Mouse (Mus musculus): ENCODE measurements around the gene Elk1. TPM values are rescaled to one million over a fixed set of nuclear protein-coding genes. Genes with fewer than 3 reads are reported as not detected.

Elk1 gene
- 14.2 and 16.2 TPM in 2 replicates for polyA plus RNA-seq (2015; fragmentation: Nextera tagmentation; extraction: Ambion mirVana)

DNA sequence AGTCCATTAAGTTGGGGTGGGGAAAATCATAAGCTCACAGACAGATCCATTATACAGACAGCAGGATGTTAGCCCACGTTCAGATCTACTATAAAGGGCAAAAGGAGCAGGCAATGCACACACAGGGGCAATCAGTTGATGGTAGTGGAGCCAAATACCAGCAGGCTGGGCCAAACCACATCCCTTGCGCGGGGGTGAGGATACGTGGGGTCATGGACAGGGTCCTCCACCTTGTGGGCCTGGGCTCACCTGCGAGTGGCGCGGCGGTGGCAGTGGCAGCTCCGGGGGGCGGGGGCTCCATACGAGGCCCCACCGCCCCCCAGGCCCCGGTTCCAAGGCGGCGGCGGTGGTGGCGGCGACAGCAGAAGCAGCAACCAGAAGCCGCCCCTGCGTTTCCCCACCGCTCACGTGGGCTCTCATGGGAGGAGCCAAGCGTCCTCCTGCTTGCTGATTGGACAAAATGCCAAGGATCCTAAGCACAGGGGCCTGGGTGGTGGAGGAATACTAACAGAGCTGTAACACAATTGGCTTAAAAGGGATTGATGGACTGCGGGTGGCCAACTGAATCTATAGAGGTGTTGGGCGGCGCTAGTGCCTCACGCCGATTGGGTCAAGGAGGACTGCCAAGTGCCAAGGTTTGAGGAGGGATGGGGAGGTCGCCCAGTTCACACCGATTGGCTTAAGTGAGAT lies at the start of gene Elk1:
TSS of gene Elk1 (minus strand) at position 418 of the 690 bp plus-strand sequence.
- H3K9ac ChIP-seq: peak within 1 kb of the TSS; percentile 66
- 14% methylated on average over 30 of the region's 30 CpGs for WGBS

DNA sequence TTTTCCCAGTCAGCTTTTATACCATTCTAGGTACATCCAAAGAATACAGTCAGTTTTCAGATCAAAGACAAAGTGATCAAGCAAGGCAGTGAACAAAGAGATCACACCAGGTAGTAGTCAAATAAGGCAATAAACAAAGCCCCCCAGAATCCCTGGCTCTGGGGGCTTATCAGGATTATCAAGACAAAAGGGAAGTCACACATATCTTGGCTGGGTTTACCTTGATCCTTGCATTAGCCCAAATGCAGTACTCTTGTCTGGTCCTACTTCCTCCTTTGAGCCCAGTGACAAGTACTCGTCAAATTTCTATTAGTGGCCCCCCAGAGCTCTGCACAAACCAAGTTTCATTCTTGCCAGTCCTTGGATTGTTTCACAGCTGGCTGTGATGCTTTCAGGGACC lies 30.5 kb upstream of the Elk1 start:
- Histone ChIP-seq H3K4me1 (no peaks in the 10 kb centered on the region), H3K36me3 (peaks cover 1% of the 10 kb centered on the region; the same call in 1 of the 2 replicates), H3K27me3 (no peaks in the 10 kb centered on the region), H3K4me3 (replicated peaks) (no peak overlapping the region), H3K9me3 (replicated peaks) (no peaks in the 10 kb centered on the region), H3K9ac (no peak overlapping the region), H3K4me2 (no peak overlapping the region), H3K27ac (no peak overlapping the region)
- no peak for ATAC-seq (replicated peaks; ENCODE audit: low FRiP score)
- WGBS: 55% methylated on average over 1 of the region's 1 CpGs

More for the DNA sequence above, at the start of gene Elk1:
- H3K4me2 ChIP-seq: peak within 1 kb of the TSS; percentile 57
- peak; percentile 98 for ATAC-seq (replicated peaks; ENCODE audit: low FRiP score)
- no peaks in the 10 kb centered on the region for H3K9me3 ChIP-seq (replicated peaks)
- H3K27ac ChIP-seq: peak within 1 kb of the TSS; percentile 73
- no peaks in the 10 kb centered on the region for H3K27me3 ChIP-seq
- H3K4me1 ChIP-seq: peaks cover 5% of the 10 kb centered on the region; the same call in 1 of the 2 replicates
- H3K36me3 ChIP-seq: no peaks in the 10 kb centered on the region
- H3K4me3 ChIP-seq (replicated peaks): peak within 1 kb of the TSS; percentile 70

DNA sequence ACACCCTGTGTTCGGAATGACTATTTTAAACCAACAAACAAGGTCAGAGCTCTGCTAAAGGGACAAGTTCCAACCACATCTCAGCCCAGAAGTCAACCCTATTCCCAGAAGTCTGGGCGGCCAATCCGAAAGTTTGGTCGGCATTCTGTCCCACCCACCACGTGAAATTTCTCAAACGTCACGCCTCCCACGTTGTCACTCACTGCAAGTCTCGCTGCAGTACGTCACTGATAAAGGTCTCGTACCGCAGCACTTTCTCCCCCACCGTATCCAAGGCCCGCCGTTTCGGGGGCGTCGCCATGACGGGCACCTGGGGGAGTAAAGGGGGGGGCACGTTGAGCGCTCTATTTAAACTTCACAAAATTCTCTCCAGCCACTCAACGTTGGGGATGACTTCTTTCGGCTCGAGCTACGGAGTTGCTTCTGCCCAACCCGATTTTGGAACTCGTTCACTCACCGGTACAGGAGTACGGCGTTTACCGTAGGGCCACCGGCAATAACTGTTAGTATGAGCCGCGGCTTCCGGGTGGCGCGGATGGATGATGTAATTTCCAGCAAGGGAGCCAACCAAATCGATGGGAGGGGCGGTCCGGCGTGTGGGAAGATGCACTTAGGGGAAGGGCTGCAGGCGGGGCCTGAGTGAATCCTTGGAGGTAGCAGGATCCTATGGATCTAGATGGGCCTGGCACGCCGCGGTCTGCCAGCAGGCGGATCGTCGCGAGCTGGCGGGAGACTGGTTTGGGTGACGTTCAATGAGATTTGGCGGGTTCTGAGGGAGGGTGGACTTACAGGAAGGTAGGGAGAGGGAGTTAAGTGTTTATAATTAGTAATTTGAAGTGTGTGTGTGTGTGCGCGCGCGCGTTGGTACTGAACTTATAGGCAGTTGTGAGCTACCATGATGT lies 11.3 kb upstream of the Elk1 start, which contains the start of gene Uxt:
TSS of gene Uxt (minus strand) at position 541 of the 902 bp plus-strand sequence.
- Histone ChIP-seq H3K4me1 (peaks cover 3% of the 10 kb centered on the region; the same call in 1 of the 2 replicates), H3K27ac (peak within 1 kb of the TSS; percentile 85), H3K9ac (peak within 1 kb of the TSS; percentile 48), H3K4me3 (replicated peaks) (peak within 1 kb of the TSS; percentile 60), H3K9me3 (replicated peaks) (no peaks in the 10 kb centered on the region), H3K36me3 (peaks cover 9% of the 10 kb centered on the region; the same call in 1 of the 2 replicates), H3K27me3 (no peaks in the 10 kb centered on the region), H3K4me2 (peak within 1 kb of the TSS; percentile 53)
- WGBS: 20% methylated on average over 57 of the region's 57 CpGs
- peak; percentile 99 for ATAC-seq (replicated peaks; ENCODE audit: low FRiP score)

DNA sequence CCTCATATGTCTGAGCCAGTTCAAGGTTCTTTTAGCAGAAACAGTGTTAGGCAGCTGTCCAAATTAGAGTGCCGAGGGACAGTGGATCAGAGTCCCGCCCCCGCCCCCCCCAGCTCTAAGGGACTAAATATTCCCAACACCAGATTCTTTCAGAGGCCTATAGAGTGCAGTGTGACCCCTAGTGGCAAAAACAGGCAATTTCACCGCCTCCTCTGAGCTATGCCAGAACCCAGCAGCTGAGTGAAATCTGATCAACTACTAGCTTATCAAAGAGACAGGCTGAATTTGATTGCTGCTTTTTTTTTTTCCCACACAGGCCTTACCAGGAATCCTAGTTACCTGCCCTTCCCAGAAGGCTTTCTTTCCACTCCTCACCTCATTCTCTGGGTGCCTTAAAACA lies 4.4 kb downstream of the Elk1 start:
- no peaks in the 10 kb centered on the region for H3K9me3 ChIP-seq (replicated peaks)
- WGBS: 22% methylated on average over 4 of the region's 4 CpGs
- H3K27me3 ChIP-seq: no peaks in the 10 kb centered on the region
- no peak overlapping the region for H3K4me3 ChIP-seq (replicated peaks)
- H3K36me3 ChIP-seq: 0 out of 2 replicates have a peak, but pooled peaks cover 6% of the 10 kb centered on the region
- H3K4me2 ChIP-seq: no peak overlapping the region
- peaks cover 2% of the 10 kb centered on the region; the same call in 1 of the 2 replicates for H3K4me1 ChIP-seq
- no peak for ATAC-seq (replicated peaks; ENCODE audit: low FRiP score)
- H3K9ac ChIP-seq: no peak overlapping the region
- H3K27ac ChIP-seq: no peak overlapping the region

DNA sequence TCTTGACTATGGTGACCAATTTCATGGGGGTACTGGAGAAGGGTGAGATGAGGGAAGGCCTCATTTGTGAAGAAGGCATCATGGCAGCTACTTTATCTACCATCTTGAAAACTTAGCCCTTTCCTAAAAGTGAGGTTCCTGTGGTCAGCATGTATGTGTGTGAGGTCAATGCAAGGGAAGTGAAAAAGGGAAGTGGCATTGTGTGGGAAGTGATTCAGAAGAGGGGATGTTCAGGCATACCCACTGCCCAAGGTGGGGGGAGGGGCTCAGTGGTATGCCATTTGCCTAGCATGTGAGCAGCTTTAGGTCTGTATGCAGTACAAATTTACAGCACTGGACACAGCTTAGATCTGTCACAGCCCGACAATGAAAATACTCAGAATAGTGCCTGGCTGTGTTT lies 18.4 kb downstream of the Elk1 start:
- H3K9me3 ChIP-seq (replicated peaks): no peaks in the 10 kb centered on the region

DNA sequence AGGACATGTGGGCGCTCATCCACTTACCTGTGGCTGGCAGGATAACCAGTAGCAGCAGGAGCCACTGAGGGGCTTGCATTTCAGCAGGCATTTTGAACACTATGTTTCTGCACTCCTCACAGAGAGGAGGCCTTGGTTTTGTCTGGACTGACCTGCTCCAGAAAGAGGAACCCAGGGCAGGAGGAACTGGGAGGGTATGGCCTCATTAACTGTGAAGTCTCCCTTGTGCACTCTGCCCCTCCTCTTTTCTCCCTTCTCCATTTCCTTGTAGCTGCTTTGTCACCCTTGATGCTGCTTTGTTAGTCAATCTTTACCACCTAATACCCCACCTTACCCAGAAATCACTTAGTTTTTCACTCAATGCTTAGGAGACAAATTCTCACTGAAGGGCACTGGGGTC lies 19.0 kb downstream of the Elk1 start, which contains the start of gene Cfp:
TSS of gene Cfp (minus strand) at position 192 of the 400 bp plus-strand sequence.
- Histone ChIP-seq H3K4me3 (replicated peaks) (no peak within 1 kb of the TSS), H3K4me1 (no peaks in the 10 kb centered on the region), H3K27ac (no peak within 1 kb of the TSS), H3K9ac (no peak within 1 kb of the TSS), H3K27me3 (no peaks in the 10 kb centered on the region), H3K9me3 (replicated peaks) (no peaks in the 10 kb centered on the region), H3K36me3 (peaks cover 34% of the 10 kb centered on the region; the same call in 1 of the 2 replicates), H3K4me2 (no peak within 1 kb of the TSS)
- WGBS: 89% methylated on average over 1 of the region's 1 CpGs
- no peak for ATAC-seq (replicated peaks; ENCODE audit: low FRiP score)

More for the DNA sequence above, 18.4 kb downstream of the Elk1 start:
- no peak for ATAC-seq (replicated peaks; ENCODE audit: low FRiP score)
- Histone ChIP-seq H3K27ac (no peak overlapping the region), H3K36me3 (peaks cover 40% of the 10 kb centered on the region), H3K4me3 (replicated peaks) (no peak overlapping the region), H3K9ac (no peak overlapping the region), H3K27me3 (no peaks in the 10 kb centered on the region), H3K4me2 (no peak overlapping the region), H3K4me1 (no peaks in the 10 kb centered on the region)
- 84% methylated on average over 1 of the region's 1 CpGs for WGBS

DNA sequence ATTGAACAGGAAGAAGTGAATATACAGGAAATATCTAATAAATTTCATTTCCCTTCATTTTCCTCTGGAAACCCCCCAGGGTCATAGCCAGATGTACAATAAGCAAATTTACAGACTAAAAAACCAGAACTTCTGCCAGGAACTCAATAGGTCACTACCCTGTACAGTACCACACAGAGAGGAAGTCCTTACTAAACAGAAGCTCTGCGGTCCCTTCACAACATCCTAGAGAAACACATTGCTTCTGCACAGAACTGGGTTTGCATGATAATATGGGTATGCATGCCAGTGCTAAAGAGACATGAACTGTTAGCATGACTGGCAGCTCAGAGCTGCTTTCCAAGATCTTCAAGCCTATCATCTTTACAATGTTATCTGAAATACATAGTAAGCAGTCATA lies 20.5 kb downstream of the Elk1 start:
- Histone ChIP-seq H3K4me3 (replicated peaks) (no peak overlapping the region), H3K27me3 (no peaks in the 10 kb centered on the region), H3K9ac (no peak overlapping the region), H3K36me3 (peaks cover 22% of the 10 kb centered on the region; the same call in 1 of the 2 replicates), H3K9me3 (replicated peaks) (no peaks in the 10 kb centered on the region), H3K4me1 (no peaks in the 10 kb centered on the region), H3K27ac (no peak overlapping the region), H3K4me2 (no peak overlapping the region)
- 92% methylated on average over 1 of the region's 1 CpGs for WGBS
- ATAC-seq (replicated peaks; ENCODE audit: low FRiP score): no peak

DNA sequence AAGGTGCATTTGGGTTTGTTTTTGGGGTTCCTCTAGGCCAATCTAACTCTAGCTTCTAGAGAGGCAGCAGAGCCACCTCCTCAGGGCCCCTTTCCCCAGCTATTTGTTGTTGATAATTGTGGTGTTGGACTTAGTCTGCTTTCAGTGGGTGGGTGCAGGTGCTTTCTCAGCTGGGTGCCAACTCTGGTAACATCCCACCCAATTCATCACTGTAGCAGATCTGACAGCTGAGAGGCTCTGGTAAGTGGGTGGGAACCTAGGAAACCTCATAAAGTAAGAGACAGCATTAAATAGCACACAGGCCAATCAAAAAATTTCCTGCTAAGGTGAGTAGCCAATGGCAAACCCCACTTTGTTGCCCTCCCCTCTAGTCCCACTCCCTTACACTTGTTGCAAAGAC lies 25.4 kb downstream of the Elk1 start:
- no peak overlapping the region for H3K27ac ChIP-seq
- no peak for ATAC-seq (replicated peaks; ENCODE audit: low FRiP score)
- peaks cover 7% of the 10 kb centered on the region; the same call in 1 of the 2 replicates for H3K4me1 ChIP-seq
- peaks cover 5% of the 10 kb centered on the region; the same call in 1 of the 2 replicates for H3K27me3 ChIP-seq
- H3K9me3 ChIP-seq (replicated peaks): no peaks in the 10 kb centered on the region
- 0 out of 2 replicates have a peak, but pooled peaks cover 10% of the 10 kb centered on the region for H3K36me3 ChIP-seq
- no peak overlapping the region for H3K4me3 ChIP-seq (replicated peaks)
- no peak overlapping the region for H3K9ac ChIP-seq
- H3K4me2 ChIP-seq: no peak overlapping the region

DNA sequence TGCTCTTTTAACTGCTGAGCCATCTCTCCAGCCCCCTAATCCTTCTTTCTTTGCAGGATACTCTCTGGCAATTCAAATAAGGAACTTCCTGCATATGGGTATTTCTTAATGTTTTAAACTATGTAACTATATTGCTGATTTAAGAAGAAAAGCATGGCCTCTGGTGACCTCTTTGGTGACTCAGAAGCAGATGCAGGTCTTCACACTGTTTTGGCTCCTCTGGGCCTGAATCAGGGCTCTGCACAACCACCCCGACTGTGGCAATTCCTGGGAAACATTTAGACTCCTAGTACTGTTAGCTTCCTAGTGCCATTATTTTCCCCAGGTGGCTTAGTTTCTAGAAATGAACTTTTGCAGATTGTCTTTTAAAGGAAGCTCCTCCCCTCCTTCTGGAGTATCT lies 26.9 kb downstream of the Elk1 start:
- H3K9me3 ChIP-seq (replicated peaks): no peaks in the 10 kb centered on the region
- 66% methylated on average over 1 of the region's 1 CpGs for WGBS
- ATAC-seq (replicated peaks; ENCODE audit: low FRiP score): no peak
- H3K27me3 ChIP-seq: peaks cover 15% of the 10 kb centered on the region; the same call in 1 of the 2 replicates
- H3K4me1 ChIP-seq: peaks cover 8% of the 10 kb centered on the region; the same call in 1 of the 2 replicates
- H3K4me3 ChIP-seq (replicated peaks): no peak overlapping the region
- H3K9ac ChIP-seq: no peak overlapping the region
- H3K27ac ChIP-seq: no peak overlapping the region
- H3K36me3 ChIP-seq: 0 out of 2 replicates have a peak, but pooled peaks cover 10% of the 10 kb centered on the region
- no peak overlapping the region for H3K4me2 ChIP-seq

DNA sequence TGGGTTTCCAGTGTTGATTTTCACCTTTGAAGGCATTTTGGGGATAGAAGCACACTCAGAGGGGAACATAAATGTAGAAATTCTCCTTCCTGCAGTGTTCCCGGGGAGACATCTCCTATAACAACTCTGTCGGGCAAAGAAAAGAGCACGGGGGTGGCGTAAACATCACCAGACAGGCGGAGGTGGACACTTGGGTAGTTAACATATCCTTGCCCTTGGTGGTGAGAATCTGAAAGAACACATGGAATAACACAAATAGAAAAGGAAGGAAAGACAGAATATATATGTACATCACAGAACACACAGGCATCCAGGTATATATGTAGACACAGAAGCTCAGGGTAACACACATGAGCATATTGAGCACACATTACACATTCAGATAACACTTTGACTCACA lies 29.0 kb downstream of the Elk1 start:
- WGBS: 37% methylated on average over 5 of the region's 5 CpGs
- Histone ChIP-seq H3K9me3 (replicated peaks) (no peaks in the 10 kb centered on the region), H3K4me3 (replicated peaks) (peak overlapping the region; percentile 45)

DNA sequence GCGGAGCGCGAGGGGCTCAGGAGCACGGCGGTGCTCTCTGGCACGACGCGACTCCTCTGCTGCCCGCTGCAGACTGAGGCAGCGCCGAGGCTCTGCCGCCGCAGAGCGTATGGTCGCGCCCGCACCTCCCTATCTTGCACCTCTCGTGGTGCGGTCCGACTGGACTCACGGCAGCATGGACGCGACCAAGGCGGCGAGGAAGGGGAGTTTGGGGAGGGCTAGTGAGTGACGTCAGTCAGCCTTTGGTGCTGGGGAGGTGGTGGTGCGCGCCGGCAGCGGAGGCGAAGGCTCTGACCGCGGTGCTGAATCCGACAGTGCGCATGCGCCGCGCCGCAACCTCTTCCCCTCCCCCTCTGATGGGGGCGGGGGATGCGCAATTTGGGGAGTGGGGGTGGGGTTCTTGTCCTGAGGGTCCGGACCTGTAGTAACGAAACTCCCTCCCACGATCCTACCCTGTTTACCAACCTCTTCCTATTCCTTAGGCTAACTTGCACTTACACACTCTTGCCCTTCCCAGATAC lies 29.5 kb downstream of the Elk1 start, which contains the start of gene Syn1:
TSS of gene Syn1 (minus strand) at position 161 of the 521 bp plus-strand sequence.
- Histone ChIP-seq H3K4me1 (peaks cover 8% of the 10 kb centered on the region; the same call in 1 of the 2 replicates), H3K9me3 (replicated peaks) (no peaks in the 10 kb centered on the region), H3K36me3 (0 out of 2 replicates have a peak, but pooled peaks cover 2% of the 10 kb centered on the region), H3K4me2 (peak within 1 kb of the TSS; percentile 83), H3K27ac (no peak within 1 kb of the TSS), H3K27me3 (peaks cover 15% of the 10 kb centered on the region; the same call in 1 of the 2 replicates), H3K4me3 (replicated peaks) (peak within 1 kb of the TSS; percentile 45), H3K9ac (no peak within 1 kb of the TSS)
- 17% methylated on average over 40 of the region's 44 CpGs for WGBS
- peak; percentile 96 for ATAC-seq (replicated peaks; ENCODE audit: low FRiP score)

More for the DNA sequence above, 29.0 kb downstream of the Elk1 start:
- ATAC-seq (replicated peaks; ENCODE audit: low FRiP score): no peak
- Histone ChIP-seq H3K9ac (no peak overlapping the region), H3K4me1 (peaks cover 8% of the 10 kb centered on the region; the same call in 1 of the 2 replicates), H3K4me2 (peak overlapping the region; percentile 83), H3K27ac (no peak overlapping the region), H3K27me3 (peaks cover 15% of the 10 kb centered on the region; the same call in 1 of the 2 replicates), H3K36me3 (0 out of 2 replicates have a peak, but pooled peaks cover 2% of the 10 kb centered on the region)

All from kidney, embryonic 15.5 days (tissue).